Mouse (Mus musculus) kidney, embryonic 15.5 days (tissue): ENCODE measurements around the gene Pigv. TPM values are rescaled to one million over a fixed set of nuclear protein-coding genes. Genes with fewer than 3 reads are reported as not detected.
A peak's percentile ranks its signal among the peaks of the same experiment; 100 is the strongest.
"Not testable (repeated sequence)": the region's sequence is repeated elsewhere in the genome, so short reads cannot be mapped to it uniquely, and the experiment has no call there.

Source experiments
- ATAC-seq: fragments of 200-750 bp; cut with Nextera tagmentation; replicated peaks from 2 replicates; pipeline ENCODE4 v1.8.0; 2017; ENCODE audit warnings: moderate TSS enrichment; ENCODE audit not compliant: low FRiP score
- H3K27ac ChIP-seq: fragments of 300-500 bp; sonication (generic); 2 replicates; pipeline ENCODE4 v1.5.1; 2015; ENCODE audit warnings: mild to moderate bottlenecking, inconsistent platforms
- H3K27me3 ChIP-seq: fragments of 300-500 bp; sonication (generic); 2 replicates; pipeline ENCODE4 v1.6.1; 2015; ENCODE audit warnings: inconsistent platforms
- H3K36me3 ChIP-seq: fragments of 300-500 bp; sonication (generic); 2 replicates; pipeline ENCODE4 v1.6.1; 2015; ENCODE audit warnings: inconsistent platforms
- H3K4me1 ChIP-seq: fragments of 300-500 bp; sonication (generic); 2 replicates; pipeline ENCODE4 v1.6.1; 2015; ENCODE audit warnings: inconsistent platforms
- H3K4me2 ChIP-seq: fragments of 300-500 bp; sonication (generic); 2 replicates; pipeline ENCODE4 v1.6.1; 2015; ENCODE audit warnings: moderate library complexity, mild to moderate bottlenecking, inconsistent platforms
- H3K4me3 ChIP-seq: fragments of 300-500 bp; sonication (generic); replicated peaks from 2 replicates; pipeline ENCODE4 v1.5.1; 2015; ENCODE audit warnings: mild to moderate bottlenecking, inconsistent platforms
- H3K9ac ChIP-seq: fragments of 300-500 bp; sonication (generic); 2 replicates; pipeline ENCODE4 v1.6.1; 2015; ENCODE audit warnings: mild to moderate bottlenecking, inconsistent platforms
- H3K9me3 ChIP-seq: fragments of 300-500 bp; sonication (generic); replicated peaks from 2 replicates; pipeline ENCODE4 v1.6.1; 2016; ENCODE audit warnings: inconsistent platforms
- WGBS: fragments of 180-500 bp; shearing (Covaris S2); methylation state at CpG from one replicate; pipeline ENCODE4 v1.1.7; 2015; ENCODE audit warnings: mixed read lengths; 5-methylcytosine and 5-hydroxymethylcytosine counted together
- polyA plus RNA-seq: library from polyadenylated mRNA; unstranded; fragments of >200 nt; fragmentation: Nextera tagmentation; extraction: Ambion mirVana; gene quantifications from 2 replicates; pipeline ENCODE4 v1.2.1, GENCODE M21; 2015

The Pigv gene
- polyA plus RNA-seq, 1 experiment from 2014 or later: 19.9 TPM

DNA sequence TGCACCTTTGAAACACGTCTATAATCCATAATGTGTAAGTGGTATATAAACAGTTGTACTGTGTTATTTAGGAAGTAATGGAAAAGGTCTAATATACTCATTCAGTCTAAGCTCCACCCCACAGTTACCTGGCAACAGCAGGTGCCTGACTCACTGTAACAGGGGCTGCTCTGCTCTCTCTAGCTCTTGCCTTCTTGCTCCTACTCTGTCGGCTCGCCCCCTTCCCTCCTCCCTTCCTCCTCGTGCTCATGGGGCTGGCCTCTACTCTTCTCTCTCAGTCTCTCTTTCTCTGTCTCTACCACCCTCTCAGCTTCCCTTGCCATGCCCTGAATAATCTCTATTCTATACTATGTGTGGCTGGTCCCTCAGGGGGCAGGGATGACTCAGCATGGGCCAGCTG is 15.4 kb downstream of the Pigv start:
- ATAC-seq: 0 out of 2 replicates have a peak, but pooled peaks have one; percentile 37
- H3K36me3 ChIP-seq: peaks cover 3% of the 10 kb centered on the region
- H3K27ac ChIP-seq: peak overlapping the region; percentile 75
- H3K4me2 ChIP-seq: no peak overlapping the region
- no peaks in the 10 kb centered on the region for H3K27me3 ChIP-seq
- no peaks in the 10 kb centered on the region for H3K9me3 ChIP-seq
- no peak overlapping the region for H3K9ac ChIP-seq
- H3K4me1 ChIP-seq: peaks cover 60% of the 10 kb centered on the region
- 25% methylated on average over 4 of the region's 4 CpGs for WGBS
- no peak overlapping the region for H3K4me3 ChIP-seq

- Histone ChIP-seq H3K4me3 (no peak overlapping the region), H3K36me3 (no peaks in the 10 kb centered on the region), H3K4me2 (no peak overlapping the region), H3K27ac (peak overlapping the region; percentile 75), H3K9ac (no peak overlapping the region), H3K27me3 (no peaks in the 10 kb centered on the region), H3K4me1 (peaks cover 62% of the 10 kb centered on the region), H3K9me3 (no peaks in the 10 kb centered on the region)
- ATAC-seq: peak; percentile 72
- WGBS: 36% methylated on average over 4 of the region's 4 CpGs
These were observed 16.2 kb downstream of the Pigv start for GRCm38 (mm10) chr4:133656294-133656693.

DNA sequence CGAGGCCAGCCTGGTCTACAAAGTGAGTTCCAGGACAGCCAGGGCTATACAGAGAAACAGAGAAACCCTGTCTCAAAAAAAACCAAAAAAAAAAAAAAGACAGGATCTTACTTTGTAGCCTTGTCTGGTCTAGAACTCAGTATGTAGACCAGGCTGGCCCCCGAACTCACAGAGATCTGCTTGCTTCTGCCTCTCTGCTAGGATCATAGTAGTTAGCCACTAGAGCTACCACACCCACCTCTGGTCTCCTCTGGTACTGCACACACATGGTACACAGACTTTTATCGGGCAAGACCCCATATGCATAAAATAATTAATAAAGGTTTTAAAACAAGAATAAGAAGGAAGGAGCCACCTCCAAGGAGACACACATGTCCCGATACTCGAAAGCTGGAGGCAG is 18.4 kb downstream of the Pigv start:
- not testable (repeated sequence) for H3K4me2 ChIP-seq, H3K27me3 ChIP-seq, H3K36me3 ChIP-seq, H3K9me3 ChIP-seq, H3K4me3 ChIP-seq, H3K9ac ChIP-seq, ATAC-seq, H3K27ac ChIP-seq
- WGBS: 92% methylated on average over 5 of the region's 5 CpGs
- peaks cover 47% of the 10 kb centered on the region for H3K4me1 ChIP-seq

DNA sequence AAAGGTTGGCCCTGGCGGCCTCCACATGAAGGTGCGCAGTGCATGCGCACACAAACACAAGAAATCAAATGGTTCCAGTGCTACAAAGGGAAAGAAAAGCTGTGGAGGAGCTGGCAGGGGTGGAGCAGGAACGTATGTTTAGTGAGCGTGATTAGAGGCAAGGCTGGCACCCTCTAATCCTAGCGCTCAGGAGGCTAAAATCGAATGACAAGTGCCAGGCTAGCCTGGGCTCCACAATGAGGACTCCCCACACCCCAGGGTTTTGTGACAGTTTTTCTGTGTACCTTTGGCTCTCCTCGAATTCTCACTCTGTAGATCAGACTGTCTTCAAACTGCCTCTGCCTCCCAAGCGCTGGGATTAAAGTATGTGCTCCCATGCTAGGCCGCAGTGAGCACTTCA is 19.7 kb downstream of the Pigv start:
- 84% methylated on average over 10 of the region's 10 CpGs for WGBS
- no peaks in the 10 kb centered on the region for H3K36me3 ChIP-seq
- H3K4me1 ChIP-seq: peaks cover 35% of the 10 kb centered on the region
- H3K4me2 ChIP-seq: no peak overlapping the region
- H3K9me3 ChIP-seq: no peaks in the 10 kb centered on the region
- ATAC-seq: no peak
- H3K9ac ChIP-seq: no peak overlapping the region
- H3K4me3 ChIP-seq: no peak overlapping the region
- H3K27ac ChIP-seq: no peak overlapping the region
- no peaks in the 10 kb centered on the region for H3K27me3 ChIP-seq

GRCm38 (mm10) chr4:133651986-133652385 is 20.5 kb downstream of the Pigv start:
- Histone ChIP-seq H3K4me1 (peaks cover 30% of the 10 kb centered on the region), H3K27ac (no peak overlapping the region), H3K4me3 (no peak overlapping the region), H3K9ac (no peak overlapping the region), H3K4me2 (no peak overlapping the region), H3K9me3 (no peaks in the 10 kb centered on the region), H3K36me3 (no peaks in the 10 kb centered on the region), H3K27me3 (no peaks in the 10 kb centered on the region)
- ATAC-seq: no peak
- 55% methylated on average over 4 of the region's 4 CpGs for WGBS

GRCm38 (mm10) chr4:133651445-133651844 is 21.0 kb downstream of the Pigv start:
- ATAC-seq: no peak
- no peaks in the 10 kb centered on the region for H3K9me3 ChIP-seq
- no peak overlapping the region for H3K4me3 ChIP-seq
- 0 out of 2 replicates have a peak overlapping the region, but pooled peaks have one; percentile 3 for H3K4me2 ChIP-seq
- 35% methylated on average over 10 of the region's 10 CpGs for WGBS
- 0 out of 2 replicates have a peak overlapping the region, but pooled peaks have one; percentile 27 for H3K27ac ChIP-seq
- no peak overlapping the region for H3K9ac ChIP-seq
- H3K27me3 ChIP-seq: no peaks in the 10 kb centered on the region
- peaks cover 24% of the 10 kb centered on the region for H3K4me1 ChIP-seq
- no peaks in the 10 kb centered on the region for H3K36me3 ChIP-seq

DNA sequence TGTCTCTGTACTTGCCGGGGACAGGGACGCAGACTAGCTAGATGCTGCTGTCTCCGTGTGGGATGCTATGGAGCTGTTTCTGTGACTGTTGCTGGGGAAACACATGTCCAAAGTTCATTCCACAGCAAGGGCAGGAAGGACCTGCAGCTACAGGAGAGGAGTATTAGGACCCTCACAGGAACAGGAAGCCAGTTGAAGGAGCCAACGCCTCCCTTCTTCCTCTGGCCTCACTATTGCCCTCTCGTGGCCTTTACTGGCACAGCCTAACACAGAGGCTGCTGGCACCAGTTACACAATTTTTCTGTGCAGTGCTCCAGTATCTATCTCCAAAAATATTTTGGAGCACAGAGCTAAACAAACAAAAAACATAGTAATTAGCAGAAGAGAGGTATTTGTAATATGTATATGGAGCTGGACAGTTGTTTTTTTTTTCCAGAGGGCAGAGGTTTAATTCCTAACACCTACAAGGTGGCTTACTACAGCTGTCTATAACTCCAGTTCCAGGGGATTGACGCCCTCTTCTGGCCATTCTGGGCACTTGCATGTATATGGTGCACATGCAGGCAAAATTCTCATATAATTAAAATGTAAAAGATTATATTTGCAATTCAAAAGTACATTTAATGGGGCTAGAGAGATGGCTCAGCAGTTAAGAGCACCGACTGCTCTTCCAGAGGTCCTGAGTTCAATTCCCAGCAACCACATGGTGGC is 22.3 kb downstream of the Pigv start, which contains the start of gene Zdhhc18:
Zdhhc18 (minus strand) TSS at position 166 of the 711 bp plus-strand sequence.
- Histone ChIP-seq H3K27ac (peak within 1 kb of the TSS; percentile 63), H3K9ac (no peak within 1 kb of the TSS), H3K4me2 (peak within 1 kb of the TSS; percentile 55), H3K9me3 (no peaks in the 10 kb centered on the region), H3K27me3 (no peaks in the 10 kb centered on the region), H3K36me3 (no peaks in the 10 kb centered on the region), H3K4me1 (peaks cover 17% of the 10 kb centered on the region), H3K4me3 (peak within 1 kb of the TSS; percentile 31)
- 33% methylated on average over 7 of the region's 7 CpGs for WGBS
- ATAC-seq: peak; percentile 66; the same call in 1 of the 2 replicates

DNA sequence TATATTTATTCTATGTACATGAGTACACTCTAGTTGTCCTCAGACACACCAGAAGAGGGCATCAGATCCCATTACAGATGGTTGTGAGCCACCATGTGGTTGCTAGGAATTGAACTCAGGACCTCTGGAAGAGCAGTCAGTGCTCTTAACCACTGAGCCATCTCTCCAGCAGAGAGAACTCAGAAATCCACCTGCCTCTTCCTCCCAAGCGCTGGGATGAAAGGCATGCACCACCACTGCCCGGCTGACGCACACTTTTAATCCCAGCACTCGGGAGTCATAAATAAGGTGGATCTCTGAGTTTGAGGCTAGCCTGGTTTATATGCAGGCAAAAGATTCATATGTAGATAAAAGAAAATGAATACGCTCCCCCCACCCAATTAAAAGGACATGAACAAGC is 23.0 kb downstream of the Pigv start:
- not testable (repeated sequence) for H3K9ac ChIP-seq

DNA sequence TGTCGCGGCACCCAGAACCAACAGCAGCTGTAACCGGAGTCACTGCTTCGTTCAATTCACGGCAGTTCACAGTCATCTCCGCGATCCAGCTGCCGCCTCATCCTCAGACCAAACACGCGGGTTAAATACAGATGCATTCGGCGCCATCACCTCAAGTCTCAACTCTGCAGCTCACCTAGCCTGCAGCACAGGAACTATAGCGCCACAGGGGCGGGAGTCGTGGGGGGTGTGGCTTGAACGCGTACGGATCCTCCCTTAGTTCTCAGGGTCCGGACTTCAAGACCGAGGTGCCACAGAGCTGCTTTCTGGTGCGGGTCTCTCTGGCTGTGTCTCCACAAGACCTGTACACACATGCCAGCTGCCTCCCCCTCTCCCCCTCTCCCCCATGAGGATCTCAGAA is 26.8 kb downstream of the Pigv start:
- no peaks in the 10 kb centered on the region for H3K27me3 ChIP-seq
- H3K9me3 ChIP-seq: peaks cover 7% of the 10 kb centered on the region; the same call in 1 of the 2 replicates
- no peaks in the 10 kb centered on the region for H3K36me3 ChIP-seq
- no peak overlapping the region for H3K4me3 ChIP-seq
- no peak overlapping the region for H3K27ac ChIP-seq
- H3K4me2 ChIP-seq: peak overlapping the region; percentile 5; the same call in 1 of the 2 replicates
- ATAC-seq: no peak
- peaks cover 5% of the 10 kb centered on the region for H3K4me1 ChIP-seq
- 55% methylated on average over 21 of the region's 21 CpGs for whole genome bisulfite sequencing
- H3K9ac ChIP-seq: no peak overlapping the region

More for the DNA sequence above, 23.0 kb downstream of the Pigv start:
- Histone ChIP-seq H3K4me1 (peaks cover 17% of the 10 kb centered on the region), H3K4me2 (peak overlapping the region; percentile 55), H3K27ac (peak overlapping the region; percentile 63), H3K4me3 (peak overlapping the region; percentile 31)
- 87% methylated on average over 5 of the region's 5 CpGs for WGBS
- not testable (repeated sequence) for H3K36me3 ChIP-seq, H3K9me3 ChIP-seq, H3K27me3 ChIP-seq, ATAC-seq

DNA sequence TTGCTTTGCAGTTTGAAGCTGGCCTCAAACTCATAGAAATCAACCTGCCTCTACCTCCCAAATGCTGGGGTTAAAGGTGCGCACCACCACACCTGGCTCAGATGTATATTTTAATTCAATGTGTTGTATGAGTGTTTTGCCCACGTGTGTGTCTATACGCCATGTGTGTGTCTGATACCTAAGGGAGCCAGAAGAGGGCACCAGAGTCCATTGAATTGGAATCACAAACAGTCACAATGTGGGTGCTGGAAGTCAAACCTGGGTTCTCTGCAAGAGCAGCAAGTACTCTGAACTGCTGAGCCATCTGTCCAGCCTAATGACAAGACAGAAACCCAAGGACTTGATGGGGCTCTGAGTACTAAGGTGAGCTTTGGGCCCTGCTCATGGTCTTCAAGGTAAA is 27.3 kb downstream of the Pigv start:
- Histone ChIP-seq H3K4me3 (no peak overlapping the region), H3K9me3 (peaks cover 7% of the 10 kb centered on the region; the same call in 1 of the 2 replicates), H3K36me3 (no peaks in the 10 kb centered on the region), H3K27me3 (no peaks in the 10 kb centered on the region), H3K4me2 (0 out of 2 replicates have a peak overlapping the region, but pooled peaks have one; percentile 5), H3K9ac (no peak overlapping the region), H3K4me1 (peaks cover 5% of the 10 kb centered on the region), H3K27ac (no peak overlapping the region)
- 85% methylated on average over 3 of the region's 3 CpGs for WGBS
- no peak for ATAC-seq

DNA sequence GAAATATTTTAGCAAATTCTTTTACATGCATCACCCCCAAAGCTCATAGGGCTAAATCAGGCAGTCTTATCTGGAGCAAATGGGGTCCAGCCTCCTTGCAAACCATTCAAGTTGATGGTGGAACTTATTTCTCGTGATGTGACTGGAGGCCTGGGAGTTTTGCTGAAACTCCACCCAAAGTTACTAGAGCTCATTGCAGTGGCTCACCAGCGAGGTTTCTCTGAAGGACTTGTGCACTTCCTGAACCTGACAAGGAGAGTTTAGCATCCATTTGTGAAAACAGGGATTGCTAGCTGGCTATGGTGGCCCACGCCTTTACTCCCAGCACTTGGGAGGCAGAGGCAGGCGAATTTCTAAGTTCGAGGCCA is 38.4 kb downstream of the Pigv start:
- 78% methylated on average over 5 of the region's 5 CpGs for WGBS
- Histone ChIP-seq H3K9ac (no peak overlapping the region), H3K4me3 (peak overlapping the region; percentile 70; the same call in 1 of the 2 replicates)

DNA sequence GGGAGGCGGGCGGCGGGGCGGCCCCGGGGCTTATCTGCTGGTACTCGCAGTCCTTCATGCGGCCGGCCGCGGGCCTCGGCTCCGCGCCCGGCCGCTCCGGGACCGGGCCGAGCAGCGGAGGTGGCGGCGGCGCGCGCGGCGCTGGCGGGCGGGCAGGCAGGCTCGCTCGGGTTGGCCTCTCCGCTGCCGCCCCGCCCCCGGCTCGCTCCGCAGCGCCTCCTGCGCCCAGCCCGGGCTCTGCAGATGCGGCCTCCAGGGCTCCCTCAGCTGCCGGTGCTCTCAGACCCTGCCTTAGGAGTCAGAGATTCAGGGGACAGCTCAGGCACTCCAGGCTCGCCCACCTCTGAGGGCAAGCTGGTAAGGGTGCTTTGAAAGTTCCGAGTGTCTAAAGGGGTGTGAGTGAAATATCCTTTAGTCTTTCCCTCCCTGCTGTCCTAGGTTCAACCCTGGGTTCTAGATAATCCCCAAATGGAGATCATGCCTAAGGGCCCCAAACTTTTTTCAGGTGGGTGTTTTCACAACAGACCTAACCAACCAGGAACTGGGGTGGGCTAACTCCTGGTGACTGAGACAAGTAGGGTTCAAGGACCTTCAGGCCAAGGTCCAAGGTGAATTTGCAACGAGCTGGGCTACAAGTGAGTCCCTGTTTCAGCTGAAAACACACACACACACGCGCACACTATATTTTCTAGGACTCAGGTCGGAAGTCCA is 39.0 kb downstream of the Pigv start:
- H3K4me3 ChIP-seq: peak overlapping the region; percentile 70
- WGBS: 9% methylated on average over 37 of the region's 47 CpGs

More for the DNA sequence above, 38.4 kb downstream of the Pigv start:
- H3K9me3 ChIP-seq: no peaks in the 10 kb centered on the region
- H3K27me3 ChIP-seq: no peaks in the 10 kb centered on the region
- no peak overlapping the region for H3K27ac ChIP-seq
- H3K4me2 ChIP-seq: no peak overlapping the region
- peaks cover 41% of the 10 kb centered on the region for H3K4me1 ChIP-seq
- H3K36me3 ChIP-seq: no peaks in the 10 kb centered on the region
- ATAC-seq: no peak

More for the DNA sequence above, 39.0 kb downstream of the Pigv start:
- peaks cover 46% of the 10 kb centered on the region for H3K4me1 ChIP-seq
- H3K36me3 ChIP-seq: no peaks in the 10 kb centered on the region
- peak overlapping the region; percentile 85 for H3K9ac ChIP-seq
- H3K4me2 ChIP-seq: peak overlapping the region; percentile 95
- no peaks in the 10 kb centered on the region for H3K27me3 ChIP-seq
- ATAC-seq: peak; percentile 89
- no peaks in the 10 kb centered on the region for H3K9me3 ChIP-seq
- peak overlapping the region; percentile 78 for H3K27ac ChIP-seq
